Mouse (Mus musculus) heart, postnatal 25 days (tissue): Measurements from ENCODE around the gene Bpi. TPM values are rescaled to one million over a fixed set of nuclear protein-coding genes. Genes with fewer than 3 reads are reported as not detected.
A peak's percentile ranks its signal among the peaks of the same experiment; 100 is the strongest.

ENCODE experiments used
- DNase-seq: peaks from one replicate; pipeline ENCODE4 v3.0.0; 2022; ENCODE audit warnings: low spot score
- intact Hi-C: fragments of 180-260 bp; cut with DNase I; formaldehyde crosslinking; loops from one replicate; pipeline ENCODE4 v1.15.1; 2025
- total RNA-seq, 2 experiments: library from RNA; stranded (reverse); gene quantifications; 2 replicates each; pipeline ENCODE4 v1.2.3; 2021

Bpi gene
- total RNA-seq, 2 experiments from 2014 or later = not detected

- intact Hi-C loops = no loop called here
- DNase-seq = no peak
Observed at GRCm38 (mm10) chr2:158241126-158241738, 16.7 kb upstream of the Bpi start.

DNA sequence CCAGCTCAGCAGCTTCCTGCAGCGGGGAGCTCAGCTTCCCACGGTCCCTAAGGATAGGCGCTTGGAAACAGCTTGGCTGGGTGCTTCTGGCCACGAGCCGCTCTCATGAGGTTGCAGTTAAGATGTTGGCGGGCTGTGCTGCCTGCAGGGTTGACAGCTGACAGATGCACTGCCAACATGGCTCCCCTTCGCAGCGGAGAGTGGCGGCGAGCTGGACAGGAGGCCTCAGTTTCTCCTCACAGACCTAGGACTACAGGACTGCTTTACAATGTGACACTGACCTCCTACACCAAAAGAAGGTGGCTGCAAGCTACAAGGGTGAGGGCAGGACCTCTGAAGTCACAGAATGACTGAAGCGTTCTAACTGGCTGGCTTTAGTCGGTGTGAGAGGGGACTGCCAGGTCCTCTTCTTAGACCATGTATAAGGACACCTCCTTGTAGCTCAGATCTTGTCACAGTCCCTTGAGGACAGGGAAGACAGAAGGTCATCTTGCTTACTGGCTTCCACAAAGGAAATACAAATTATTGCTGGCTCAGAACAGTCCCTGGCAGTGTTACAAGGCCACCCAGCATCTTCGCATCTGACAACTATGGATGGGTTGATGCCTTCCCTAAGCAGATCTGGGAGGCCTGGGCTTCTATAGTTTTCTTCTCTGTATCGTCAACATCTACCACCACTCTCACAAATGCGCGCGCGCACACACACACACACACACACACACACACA lies 15.6 kb upstream of the Bpi start:
- intact Hi-C loops = no loop called here
- peak; percentile 28 for DNase-seq

DNA sequence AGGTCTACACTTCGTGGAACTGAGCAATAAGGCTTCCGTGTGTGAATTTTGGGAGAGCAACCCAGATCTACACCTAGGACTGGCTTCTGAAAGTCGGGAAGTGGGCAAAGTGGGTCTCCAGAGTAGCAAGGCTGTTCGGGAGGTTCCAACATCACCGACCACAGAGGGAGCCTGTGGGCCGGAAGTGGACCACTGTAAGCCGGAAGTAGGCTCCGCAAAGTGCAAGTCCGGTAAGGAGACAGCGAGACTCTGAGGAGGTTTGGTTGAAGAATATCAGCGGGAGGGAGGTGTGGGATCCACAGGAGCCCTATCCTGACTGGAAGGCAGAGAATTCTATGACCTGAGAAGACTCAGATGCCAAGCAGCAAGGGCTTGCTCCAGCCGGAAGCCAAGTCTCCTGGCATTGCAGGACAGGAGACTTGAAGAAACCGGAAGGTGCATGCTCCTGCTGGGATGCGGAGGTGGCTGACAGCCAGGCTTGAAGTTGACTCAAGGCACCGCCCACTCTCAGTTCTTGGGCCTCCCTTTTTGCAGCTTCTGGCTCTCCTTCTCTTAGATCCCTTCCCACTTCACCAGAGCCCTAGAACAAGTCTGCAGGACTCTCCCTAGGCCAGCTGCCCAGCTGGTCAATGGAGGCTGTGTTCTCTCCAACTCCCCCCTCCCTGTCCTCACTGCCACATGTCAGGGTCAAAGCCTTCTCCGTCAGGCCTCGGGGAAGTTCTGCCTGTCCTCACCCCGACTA lies 14.6 kb upstream of the Bpi start:
- peak; percentile 63 for DNase-seq
- intact Hi-C loops = no loop called here

- intact Hi-C loops = no loop called here
- DNase-seq = no peak
Observed at GRCm38 (mm10) chr2:158245072-158245817, 12.6 kb upstream of the Bpi start.

- DNase-seq = no peak
- intact Hi-C loops = no loop called here
Observed at GRCm38 (mm10) chr2:158247852-158248251, 10.0 kb upstream of the Bpi start.

- DNase-seq = peak; percentile 62
Observed at GRCm38 (mm10) chr2:158248318-158248717, 9.6 kb upstream of the Bpi start.

GRCm38 (mm10) chr2:158250558-158250957 lies 7.3 kb upstream of the Bpi start:
- no peak for DNase-seq
- intact Hi-C loops = loop anchor here (2.0 kb wide), 1 partner anchor 24 kb away; no protein-coding TSS in a partner anchor

More at GRCm38 (mm10) chr2:158248318-158248717, 9.6 kb upstream of the Bpi start:
- intact Hi-C loops = no loop called here

- intact Hi-C loops = no loop called here
- DNase-seq = no peak
Observed at GRCm38 (mm10) chr2:158253806-158254205, 4.1 kb upstream of the Bpi start.

- no peak for DNase-seq
- intact Hi-C loops = no loop called here
Observed at GRCm38 (mm10) chr2:158256894-158257293, 1.0 kb upstream of the Bpi start.

- DNase-seq = no peak
- intact Hi-C loops = loop anchor here (2.0 kb wide), 1 partner anchor 50 kb away; no protein-coding TSS in a partner anchor
Observed at GRCm38 (mm10) chr2:158258781-158259180, 887 bp downstream of the Bpi start.

DNA sequence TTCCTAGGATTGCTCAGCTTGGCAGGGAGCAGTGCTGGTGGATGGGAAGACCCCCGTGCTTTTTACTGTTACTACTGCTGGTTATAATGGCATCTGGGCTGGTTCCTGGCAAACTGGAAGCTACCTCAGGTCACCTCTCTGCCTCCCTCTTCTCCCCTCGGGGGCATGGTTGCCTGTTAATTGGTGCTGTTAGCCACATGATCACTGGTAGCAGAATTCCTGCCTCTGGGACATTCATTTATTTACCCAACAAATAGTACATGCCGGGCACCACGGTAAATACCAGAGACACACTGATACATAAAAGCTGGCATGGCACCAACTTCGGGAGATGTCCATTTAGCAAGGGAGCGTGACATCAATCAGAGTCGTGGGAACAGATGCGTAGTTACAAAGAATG lies 1.6 kb downstream of the Bpi start:
- intact Hi-C loops = loop anchor here (2.0 kb wide), 1 partner anchor 51 kb away; no protein-coding TSS in a partner anchor
- no peak for DNase-seq

GRCm38 (mm10) chr2:158264877-158265276 lies 7.0 kb downstream of the Bpi start:
- no peak for DNase-seq
- intact Hi-C loops = no loop called here

GRCm38 (mm10) chr2:158270017-158270416 lies 12.1 kb downstream of the Bpi start:
- intact Hi-C loops = no loop called here
- DNase-seq = no peak

DNA sequence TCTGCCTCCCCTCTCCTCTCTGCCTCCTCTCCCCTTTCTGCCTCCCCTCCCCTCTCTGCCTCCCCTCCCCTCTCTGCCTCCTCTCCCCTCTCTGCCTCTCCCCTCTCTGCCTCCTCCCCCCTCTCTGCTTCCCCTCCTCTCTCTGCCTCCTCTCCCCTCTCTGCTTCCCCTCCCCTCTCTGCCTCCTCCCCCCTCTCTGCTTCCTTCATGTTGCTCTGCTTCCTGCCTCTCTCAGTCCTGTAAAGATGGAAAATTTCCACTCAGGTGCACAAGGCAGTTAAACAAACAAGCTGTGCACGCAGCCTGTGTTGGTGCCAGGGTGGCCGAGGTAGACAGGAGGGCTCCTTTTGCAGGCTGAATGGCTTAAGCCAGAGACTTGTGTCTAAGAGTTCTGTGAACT lies 15.8 kb downstream of the Bpi start:
- DNase-seq = no peak
- intact Hi-C loops = no loop called here

DNA sequence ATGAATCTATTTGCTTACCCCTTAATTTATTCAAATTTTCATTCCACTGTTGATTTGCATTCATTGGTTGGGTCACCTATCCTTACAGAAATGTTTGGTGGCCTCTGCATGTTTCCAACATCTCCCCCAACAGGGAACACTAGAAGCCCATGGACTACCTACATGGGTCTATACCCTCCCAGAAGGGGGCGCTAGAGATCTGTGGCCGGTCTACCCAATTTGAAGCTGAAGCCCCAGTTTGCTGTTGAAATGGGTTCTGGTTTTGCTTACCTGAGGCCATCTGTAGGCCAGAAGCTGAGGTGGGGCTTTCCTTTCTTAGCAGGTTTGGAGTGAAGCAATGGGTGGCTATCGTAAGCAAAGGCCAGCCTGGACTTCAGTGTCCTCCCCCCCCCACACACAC lies 17.5 kb downstream of the Bpi start:
- intact Hi-C loops = no loop called here
- no peak for DNase-seq

DNA sequence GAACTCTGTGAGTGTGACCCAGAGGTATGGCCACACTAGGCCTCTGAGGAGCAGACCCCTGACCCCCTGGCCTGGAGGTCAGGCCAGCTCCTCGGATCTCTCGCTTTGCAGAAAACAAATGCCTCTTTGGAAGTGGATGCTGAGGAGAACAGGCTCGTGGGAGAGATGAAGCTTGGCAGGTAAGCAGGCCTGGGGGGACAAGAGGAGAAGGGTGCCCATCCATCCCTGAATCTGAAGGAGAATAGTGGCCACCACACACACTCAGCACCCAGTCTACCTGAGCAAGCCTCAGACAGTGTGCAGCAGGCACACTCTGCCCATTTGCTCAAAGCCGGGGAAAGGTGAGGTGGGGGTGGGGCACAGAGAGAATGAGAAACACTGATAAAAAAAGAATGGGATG lies 17.9 kb downstream of the Bpi start:
- DNase-seq = no peak
- intact Hi-C loops = no loop called here

- no peak for DNase-seq
- intact Hi-C loops = no loop called here
Observed at GRCm38 (mm10) chr2:158276451-158276850, 18.6 kb downstream of the Bpi start.

GRCm38 (mm10) chr2:158276878-158277277 lies 19.0 kb downstream of the Bpi start:
- intact Hi-C loops = no loop called here

GRCm38 (mm10) chr2:158279656-158280055 lies 21.8 kb downstream of the Bpi start:
- intact Hi-C loops = loop anchor here (5.0 kb wide), 1 partner anchor 63 kb away; no protein-coding TSS in a partner anchor
- DNase-seq = no peak

More at GRCm38 (mm10) chr2:158276878-158277277, 19.0 kb downstream of the Bpi start:
- no peak for DNase-seq
